Mouse (Mus musculus): ENCODE measurements around the gene Cd79b.

The Cd79b gene

DNA sequence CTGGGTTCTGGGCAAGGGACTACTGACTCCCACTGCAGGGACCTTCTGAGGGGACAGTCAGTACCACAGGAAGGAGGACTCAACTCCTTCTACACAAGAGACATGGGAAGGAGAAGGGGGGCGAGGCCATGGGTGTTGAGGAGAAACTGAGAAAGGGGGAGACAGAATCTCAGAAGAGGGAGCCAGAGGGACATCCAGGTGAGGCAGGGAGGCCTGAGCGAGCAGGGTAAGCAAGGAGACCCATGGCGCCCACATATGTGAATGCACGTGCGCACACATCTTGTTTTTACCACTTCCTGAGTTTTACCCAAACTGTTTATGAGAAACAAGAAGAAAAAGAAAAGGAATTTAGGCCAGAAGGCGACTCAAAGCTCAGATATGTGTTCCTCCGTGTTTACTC is 3.2 kb upstream of the Cd79b start:
- DNase-seq, result no peak

DNA sequence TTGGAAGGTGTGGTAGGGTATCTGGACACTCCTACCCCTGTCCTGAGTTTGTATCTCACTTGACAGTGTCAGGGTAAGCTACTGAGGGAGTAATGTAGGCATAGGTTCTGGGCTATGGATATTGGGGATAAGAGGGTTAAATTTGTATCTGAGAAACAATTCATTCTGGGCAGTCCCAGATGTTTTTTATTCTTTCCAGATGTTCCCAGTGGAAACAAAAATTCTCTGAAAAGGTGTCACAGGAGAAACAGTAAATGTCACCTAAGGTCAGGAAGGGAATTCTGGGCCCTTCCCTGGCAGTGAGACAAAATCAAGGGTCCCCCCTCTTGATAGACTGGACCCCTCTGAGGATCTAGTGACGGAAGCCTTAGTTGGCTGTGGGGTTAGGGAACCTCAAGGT is 1.9 kb upstream of the Cd79b start:
- no peak for DNase-seq

DNA sequence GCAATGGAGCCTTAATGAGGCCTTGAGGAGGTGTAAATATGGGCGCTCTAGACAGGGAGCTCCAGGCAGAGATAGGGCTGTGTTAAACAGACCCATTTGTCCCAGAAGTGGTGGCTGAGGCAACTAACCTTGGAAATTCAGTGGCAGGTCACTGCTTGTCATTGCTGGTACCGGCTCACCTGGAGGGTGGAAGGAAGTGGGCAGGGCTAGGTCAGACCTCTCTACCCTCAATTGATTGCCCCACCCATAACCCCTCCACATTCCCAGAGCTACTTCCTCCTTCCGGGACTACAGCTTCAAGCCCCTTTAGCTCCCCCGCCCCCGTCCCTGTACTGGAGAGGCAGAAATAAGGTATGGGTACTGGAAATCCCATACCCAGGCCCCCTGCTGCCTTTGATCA is 1.0 kb downstream of the Cd79b start:
- DNase-seq, result peak; percentile 87

DNA sequence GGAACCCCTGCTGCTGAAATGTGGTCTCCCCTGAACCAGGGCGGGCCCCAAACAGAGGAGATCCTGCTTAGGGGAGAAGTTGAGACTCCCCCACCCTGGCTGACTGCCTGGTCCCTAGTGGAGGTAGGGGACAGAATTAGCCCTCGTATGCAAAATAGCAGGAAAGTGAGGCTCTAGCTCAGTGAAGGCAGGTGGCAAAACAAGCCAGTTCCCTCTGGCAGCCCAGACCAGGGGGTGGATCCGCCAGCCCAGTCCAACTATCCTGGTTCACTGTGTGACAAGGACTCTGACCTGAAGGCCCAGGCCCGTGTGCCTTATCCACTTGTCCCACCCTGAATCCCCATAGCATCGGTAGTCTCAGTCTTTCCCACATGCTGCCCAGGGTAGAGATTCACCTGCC is 4.4 kb downstream of the Cd79b start:
- no peak for DNase-seq

DNA sequence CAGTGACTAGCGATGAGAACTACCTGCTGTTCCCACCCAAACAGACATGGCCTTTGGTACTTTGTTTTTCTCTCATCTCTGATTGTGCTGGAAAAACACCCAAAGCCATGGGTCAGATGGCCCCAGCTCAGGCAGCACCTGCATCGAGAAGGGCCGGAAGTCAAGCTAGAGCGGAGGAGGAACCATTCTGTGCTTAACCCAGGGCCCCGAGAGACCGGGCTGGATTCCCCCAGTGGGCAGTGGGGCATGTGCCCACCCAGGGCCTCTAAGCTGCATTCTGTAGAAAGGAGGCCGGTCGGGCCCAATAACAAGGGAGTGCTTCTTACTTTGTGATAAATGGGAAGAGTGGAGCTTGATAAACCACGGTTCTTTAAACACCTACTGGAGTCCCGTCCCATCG is 6.4 kb downstream of the Cd79b start:
- peak; percentile 89 for DNase-seq

DNA sequence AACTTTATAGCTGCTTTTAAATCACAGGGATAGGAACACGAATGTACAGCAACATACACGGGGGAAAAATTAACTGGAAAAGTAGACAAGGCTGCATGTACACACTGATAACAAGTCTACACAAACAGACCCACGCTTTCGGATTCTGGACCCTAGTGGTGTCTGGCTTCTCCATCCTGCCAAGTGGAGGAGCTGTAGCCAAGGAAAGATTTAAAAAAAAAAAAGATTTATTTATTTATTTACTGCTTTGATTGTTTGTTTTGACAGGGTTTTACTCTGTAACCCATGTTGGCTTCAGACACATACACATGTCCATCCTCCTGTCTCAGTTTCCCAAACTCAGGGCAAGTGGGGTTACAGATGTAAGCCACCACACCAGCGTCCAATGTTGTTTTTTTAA is 7.1 kb downstream of the Cd79b start:
- DNase-seq, result no peak

DNA sequence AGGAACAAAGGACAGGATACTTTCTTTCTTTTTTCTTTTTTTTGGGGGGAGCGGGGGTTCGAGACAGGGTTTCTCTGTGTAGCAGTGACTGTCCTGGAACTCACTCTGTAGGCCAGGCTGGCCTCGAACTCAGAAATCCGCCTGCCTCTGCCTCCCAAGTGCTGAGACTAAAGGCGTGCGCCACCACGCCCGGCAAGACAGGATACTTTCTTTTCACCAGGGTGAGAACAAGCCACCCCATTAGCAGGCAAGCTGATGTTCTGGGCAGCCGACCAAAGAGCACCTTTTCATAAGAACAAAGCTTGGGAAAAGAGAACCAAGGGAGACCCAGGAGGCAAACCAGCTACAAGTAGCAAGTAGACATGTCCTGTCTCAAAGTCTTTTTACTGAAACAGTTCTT is 7.8 kb downstream of the Cd79b start:
- no peak for DNase-seq

DNA sequence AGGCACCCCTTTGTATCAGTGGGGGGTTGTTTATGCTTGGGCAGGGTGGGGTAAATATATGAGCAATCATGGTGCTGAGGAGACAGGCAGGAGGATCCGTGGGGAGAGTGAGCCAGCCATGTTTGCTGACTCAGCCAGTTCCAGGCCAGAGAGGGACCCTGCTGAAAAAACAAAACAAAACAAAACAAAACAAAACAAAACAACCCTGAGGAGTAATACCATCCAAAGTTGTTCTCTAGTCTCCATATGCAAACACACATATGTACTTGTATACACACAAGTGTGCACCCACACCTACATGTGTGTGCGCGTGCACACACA is 8.5 kb downstream of the Cd79b start:
- DNase-seq, result no peak

DNA sequence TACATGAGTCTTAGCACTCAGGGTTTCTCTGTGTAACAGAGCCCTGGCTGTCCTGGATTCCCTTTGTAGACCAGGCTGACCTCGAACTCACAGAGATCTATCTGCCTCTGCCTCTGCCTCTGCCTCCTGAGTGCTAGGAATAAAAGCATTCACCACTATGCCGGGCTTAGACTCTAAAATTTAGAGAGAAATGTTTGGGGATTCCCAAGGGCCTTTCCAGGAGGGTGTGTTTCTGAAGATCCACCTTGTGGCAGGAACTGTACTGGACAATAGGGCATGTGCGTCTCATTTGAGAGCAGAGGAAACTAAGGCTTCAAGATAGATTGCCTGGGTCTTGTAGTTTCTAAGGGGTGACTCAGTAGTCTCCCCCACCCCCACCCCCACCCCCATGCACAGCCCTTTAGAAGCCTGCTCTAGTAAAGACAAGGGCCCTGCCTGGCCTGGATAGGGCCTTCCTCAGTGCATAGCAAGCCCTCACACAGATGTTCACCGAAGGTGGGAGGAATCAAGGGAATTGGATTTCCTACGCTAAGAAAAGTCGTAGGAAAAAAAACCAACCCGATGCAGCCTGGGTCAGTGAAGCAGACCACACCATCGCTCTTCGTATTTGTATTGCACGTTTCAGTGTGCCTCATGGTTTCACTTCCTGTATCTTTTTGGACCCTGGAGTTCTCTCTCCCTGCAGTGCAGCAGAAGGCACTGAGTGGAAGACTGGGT is 9.1 kb downstream of the Cd79b start:
- peak; percentile 93 for DNase-seq

DNA sequence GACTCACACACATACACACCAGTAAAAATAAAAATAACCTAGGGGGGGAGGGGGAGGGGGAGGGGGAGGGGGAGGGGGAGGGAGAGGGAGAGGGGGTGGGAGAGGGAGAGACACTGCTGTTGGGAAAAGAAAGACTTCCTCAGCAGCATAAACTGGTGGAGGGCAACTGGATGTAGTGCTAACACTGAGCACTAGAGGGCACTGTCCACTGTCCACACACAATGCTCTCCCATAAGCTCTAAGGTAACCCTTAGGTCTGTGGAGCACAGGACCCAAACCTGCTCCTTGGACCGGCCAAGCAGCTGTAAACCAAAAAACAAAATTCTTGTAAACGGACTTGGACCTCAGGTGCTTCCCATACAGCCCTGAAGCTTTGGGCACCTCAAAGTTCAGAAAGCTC is 11.9 kb downstream of the Cd79b start:
- no peak for DNase-seq

DNA sequence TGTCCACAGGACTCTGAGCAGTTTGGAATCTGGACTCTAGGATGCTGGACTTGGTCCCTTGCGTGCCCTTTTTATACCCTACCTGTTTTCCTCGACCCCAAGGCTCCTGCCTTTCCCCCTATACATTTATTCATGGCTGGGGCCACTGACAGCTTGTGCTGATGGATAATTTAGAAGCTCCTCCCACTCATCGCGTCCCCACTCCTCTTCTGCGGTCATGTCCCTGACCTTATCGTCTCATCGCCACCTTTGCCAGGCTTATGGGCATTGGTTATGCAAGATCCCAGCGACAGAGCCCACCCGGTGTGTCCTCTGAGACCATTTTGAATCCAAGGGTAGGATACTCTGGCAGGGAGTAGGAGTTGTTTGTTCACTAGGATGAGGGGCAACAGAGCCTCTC is 12.8 kb downstream of the Cd79b start, which contains the start of gene Gh:
Gene Gh (minus strand): TSS at position 101 of the 400 bp plus-strand sequence.
- DNase-seq, result no peak

DNA sequence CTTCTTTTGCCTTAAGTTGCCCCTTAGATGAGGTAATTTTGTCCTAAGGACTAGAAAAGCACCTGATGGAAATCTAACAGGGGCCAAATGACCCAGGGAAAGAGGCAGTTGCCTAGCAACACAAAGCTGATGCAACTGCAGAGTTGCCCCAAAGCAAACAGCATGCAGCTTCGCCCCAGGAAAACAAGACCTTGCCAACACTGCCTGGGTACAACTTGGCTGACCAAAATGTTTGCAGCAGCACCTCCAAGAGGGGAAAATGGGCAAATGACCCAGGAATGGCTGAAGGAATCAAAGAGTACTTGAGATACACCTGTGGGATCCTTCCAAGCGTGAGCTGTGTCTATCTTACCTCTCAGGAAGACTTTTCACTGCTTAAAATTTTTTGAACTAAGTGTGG is 22.7 kb downstream of the Cd79b start:
- no peak for DNase-seq

DNA sequence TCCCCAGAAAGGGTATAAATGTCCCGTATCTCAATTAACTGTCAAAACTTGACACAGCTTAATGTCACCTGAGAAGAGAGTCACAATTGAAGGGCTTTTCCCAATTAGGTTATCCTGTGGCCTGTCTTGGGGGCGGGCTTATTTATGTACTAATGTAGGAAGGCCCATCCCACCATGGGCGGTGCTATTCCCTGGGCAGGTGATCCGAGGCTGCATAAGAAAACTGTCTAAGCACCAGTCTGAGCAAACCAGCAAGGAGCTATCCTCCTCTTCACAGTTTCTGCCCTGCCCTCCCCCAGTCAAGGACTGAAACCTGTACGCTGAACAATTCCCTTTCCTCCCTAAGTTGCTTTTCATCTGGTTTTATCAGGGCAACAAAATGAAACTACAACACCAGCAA is 24.2 kb downstream of the Cd79b start:
- no peak for DNase-seq

DNA sequence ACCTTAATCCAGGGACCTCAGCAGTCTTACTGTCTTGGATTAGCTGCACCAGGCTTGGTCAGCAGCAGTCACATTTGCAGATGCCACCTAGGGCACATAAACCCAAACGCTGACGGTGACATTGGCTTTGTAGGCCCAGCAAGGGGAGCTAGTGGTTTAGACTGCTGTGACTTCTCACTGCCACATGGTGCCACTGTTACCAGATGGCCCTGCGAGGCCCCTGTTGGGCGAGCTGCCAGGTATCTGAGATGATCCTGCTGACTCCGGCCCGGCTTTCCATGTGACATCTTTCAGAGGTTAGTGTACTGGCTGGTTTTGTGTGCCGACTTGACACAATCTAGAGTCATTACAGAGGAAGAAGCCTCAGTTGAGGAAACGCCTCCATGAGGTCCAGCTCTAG is 25.2 kb downstream of the Cd79b start:
- DNase-seq, result peak; percentile 95

DNA sequence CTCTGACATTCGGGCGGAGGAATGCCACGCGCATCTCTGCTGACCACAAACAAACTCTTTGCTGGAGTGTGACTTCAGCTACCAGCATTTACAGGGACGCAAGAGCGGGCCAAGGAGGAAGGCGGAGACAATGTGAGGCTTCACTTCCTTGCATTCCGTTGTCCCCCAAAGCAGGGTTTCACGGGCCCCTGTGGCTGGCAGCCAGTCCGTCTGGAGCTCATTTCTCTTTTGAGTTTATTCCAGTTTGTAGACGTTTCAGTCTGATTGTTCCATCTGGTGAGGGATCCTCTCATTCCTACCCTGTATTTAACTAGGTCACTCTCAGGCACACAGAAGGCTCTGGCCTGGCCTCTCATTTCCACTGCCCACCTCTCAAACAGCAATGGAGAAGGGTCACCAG is 27.6 kb downstream of the Cd79b start:
- no peak for DNase-seq

DNA sequence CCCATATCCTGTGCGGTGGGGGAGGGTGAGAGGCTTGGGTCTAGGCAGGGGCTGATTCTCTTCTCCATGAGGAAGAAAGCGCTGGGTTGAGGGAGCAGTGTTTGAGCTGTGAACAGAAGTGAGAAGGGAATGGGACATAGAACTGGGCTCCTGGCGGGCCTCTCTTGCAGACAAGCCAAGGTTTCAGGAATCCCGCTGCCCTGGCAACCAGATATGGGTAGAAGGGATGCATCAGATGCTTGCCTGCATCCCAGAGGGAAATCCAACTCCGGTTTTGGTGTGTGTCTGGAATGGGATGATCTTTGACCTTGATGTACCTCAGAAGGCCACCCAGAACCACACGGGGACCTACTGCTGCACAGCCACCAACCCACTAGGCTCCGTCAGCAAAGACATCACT is 28.4 kb downstream of the Cd79b start:
- DNase-seq, result no peak

DNA sequence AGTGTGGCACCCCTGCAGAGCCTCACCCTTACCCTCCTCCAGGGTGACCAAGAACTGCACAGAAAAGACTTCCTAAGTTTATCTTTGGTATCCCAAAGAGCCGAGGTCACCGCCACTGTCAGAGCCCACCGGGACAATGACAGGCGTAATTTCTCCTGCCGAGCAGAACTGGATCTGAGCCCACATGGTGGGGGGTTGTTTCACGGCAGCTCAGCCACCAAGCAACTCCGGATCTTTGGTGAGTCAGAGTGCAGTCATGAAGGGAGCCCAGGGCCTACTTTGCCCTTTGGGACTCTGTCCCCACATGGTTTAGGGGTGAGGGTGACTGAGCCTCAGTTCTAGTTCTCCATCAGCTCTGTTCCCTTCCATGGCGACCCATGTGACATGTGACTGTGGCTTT is 30.4 kb downstream of the Cd79b start:
- DNase-seq, result no peak

DNA sequence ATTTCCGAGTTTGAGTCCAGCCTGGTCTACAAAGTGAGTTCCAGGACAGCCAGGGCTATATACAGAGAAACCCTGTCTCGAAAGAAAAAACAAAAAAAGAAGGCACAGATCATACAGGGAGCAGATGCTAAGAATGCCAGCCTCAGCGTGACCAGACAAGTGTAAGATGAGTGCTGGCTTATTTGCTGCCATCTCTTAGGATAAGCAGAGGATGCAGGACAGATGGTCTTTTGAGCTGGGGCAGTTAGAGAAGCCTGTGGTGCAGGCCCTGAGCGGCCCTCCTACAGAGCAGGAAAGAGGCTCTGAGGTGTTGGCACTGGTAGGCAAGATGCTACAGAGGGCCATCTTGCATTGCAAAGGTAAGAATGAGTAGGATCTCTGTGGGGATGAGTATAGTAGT is 31.2 kb downstream of the Cd79b start:
- no peak for DNase-seq

DNA sequence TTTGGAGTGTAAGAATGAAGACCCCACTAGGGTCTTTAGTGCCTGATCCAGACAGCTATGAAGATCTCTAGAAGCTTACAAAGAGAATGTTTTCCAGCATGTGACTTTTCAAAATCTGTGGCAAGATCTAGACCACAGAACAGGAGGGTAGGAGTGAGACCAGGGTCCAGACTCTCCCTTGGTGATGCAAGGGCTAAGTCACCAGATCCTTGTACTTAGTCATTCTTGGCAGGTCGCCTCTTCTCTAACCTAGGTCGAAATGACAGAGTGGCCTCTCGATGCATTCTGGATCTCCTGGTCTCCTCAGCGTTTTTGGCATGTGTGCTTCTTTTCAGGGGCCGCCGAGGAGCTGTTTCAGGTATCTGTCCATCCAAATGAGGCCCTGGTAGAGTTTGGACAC is 32.1 kb downstream of the Cd79b start:
- DNase-seq, result no peak

DNA sequence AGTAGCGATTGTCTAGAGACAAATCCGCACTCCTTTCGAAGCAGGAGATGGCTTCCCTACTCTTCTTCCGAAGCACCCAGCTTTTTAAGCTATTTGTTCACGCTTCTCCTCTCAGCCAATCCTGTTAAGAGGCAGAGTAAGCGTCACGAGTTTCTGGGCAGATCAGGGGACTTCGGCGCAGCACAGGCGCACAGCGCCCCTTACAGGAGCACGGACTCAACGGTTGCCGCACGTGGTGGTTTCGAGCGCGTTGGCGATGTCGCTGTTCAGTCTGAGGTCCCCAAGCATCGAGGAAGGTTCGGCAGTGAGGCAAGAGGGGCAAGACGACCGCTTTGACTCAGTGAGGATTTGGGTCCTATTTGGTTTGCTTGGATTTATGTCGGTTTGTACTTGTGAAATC is 38.1 kb downstream of the Cd79b start, which contains the start of gene Tcam1:
Gene Tcam1 (plus strand): TSS at position 219 of the 400 bp plus-strand sequence.
- DNase-seq, result peak; percentile 99

DNA sequence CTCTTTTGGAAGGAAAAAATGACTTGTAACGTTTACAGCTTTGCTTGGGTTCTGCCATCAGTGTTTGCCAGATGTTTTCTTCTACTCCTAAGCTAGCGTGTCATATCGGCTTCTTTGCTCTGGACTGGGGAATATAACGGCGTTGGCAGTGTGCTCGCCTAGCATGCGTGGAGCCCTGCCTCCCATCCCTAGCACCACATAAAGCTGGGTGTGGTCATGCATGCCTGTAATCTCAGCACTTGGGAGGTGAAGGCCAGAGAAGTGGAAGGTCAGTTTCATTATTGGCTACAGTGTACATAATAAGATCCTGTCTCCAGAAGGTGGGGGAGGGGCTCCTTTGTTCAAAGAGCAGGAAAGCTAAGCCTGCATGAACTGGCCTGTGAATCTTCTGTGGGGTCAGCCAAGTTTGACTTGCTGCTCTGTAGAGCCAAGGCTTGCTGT is 39.6 kb downstream of the Cd79b start:
- DNase-seq, result no peak

DNA sequence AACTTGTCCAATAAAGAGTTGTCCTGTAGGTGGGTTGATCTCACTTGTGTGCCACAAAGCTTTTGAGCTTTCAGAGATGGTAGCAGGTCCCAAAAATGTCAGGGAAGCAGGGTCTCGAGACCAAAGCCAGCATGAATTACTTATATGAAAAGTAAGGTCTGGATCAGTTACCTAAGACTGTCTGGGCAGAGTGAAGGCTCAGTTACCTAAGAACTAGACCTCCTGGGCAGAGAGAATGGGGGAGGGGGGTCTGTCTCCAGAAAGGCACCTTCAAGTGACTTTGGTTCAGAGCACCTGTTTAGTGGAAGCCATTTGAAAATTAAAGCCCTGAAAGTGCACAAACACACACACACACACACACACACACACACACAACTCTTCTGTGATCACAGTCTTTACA is 40.2 kb downstream of the Cd79b start:
- DNase-seq, result no peak

DNA sequence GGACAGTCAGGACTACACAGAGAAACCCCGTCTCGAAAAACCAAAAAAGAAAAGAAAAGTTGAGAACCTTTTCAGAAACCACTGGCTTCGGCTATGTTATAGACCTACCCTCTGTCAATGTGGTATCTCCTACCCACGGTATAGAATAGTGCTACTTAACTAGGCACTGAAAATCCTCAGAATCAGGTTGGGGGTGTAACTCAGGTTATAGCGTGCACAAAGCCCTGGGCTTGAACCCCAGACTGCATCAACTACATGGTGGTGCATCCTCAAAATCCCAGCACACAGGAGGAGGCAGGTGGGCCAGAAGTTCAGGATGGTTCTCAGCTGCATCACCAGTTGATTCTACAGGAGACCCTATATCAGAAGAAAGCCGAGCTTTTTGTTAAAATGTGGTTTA is 40.8 kb downstream of the Cd79b start:
- DNase-seq, result peak; percentile 90

DNA sequence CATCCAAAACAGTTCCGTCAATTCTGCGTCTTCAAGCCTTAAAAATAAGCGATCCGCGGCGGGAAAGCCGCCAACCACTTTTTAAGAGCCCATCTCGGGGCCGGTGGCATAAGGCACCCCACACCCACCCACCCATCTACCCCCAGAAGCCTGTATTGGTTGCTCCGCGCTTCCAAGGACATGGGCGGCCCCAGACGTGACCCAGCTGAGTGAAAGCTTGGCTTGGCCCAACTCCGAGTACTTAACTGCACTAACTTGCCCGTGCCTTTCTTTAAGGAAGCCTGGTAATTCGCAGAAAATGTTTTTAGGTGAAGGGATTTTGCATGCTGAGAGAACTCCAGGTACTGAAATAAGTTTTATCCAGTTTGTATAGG is 41.3 kb downstream of the Cd79b start:
- no peak for DNase-seq

DNA sequence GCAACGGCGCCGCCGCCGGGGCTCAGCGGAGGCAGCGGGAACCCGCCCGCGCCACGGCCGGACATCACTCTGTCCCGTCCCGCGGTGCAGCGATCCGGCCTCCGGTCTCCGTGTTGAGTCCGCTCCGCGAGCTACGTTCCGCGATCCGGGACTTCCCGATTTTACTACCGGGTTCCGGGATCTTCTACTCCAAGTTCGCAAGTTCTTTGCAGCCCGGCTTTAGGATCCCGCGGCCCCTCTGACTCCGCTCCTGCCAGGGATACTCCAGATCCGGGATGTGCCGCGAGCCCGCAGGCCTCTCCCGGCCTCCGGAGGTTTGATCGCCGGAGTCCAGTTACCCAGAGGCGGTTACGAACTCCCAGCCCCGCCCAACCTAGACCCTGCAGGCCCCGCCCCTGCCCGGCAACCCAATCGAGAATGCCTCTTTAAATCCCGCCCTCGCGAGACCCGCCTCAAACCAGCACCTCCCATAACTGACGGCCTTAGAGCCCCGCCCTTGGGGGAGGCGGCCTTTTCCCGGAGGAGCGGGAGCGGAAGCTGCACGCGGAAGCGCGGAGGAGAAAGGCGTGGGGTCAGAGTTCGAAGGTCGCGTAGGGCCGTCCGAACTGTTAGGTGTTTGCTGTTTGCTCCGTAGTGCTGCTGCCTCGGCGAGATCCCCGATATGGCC is 41.8 kb downstream of the Cd79b start, which contains the start of gene Smarcd2:
Gene Smarcd2 (minus strand): TSS at position 329 of the 667 bp plus-strand sequence.
- DNase-seq, result peak; percentile 100

All from heart, adult 11 months (tissue).